Mouse (Mus musculus): ENCODE measurements at regions not wholly inside any gene's neighbourhood (a gene's known extent, or its start where the extent isn't known, plus 50 kb on each side); places are given as distances from the start of the nearest gene placed in this dataset.

DNA sequence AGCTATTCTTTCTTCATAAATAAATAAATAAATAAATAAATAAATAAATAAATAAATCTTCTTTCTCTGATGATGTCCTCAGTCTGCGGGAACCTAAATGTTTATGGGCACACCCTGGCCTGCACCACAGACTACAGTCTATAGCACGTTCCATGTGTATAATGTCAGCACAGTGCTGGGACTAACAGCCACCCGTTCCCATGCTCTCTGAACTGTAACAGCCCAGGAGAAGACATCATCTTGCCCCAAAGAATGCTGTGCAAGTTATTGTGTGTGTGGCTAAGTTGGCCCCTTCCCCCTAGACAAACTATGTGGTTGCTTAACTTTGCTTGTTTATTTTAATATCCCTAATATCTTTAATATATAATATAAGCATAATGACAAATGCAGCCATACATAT is 123.2 kb downstream of the Snx18 start:
- no peaks in the 10 kb centered on the region for H3K27me3 ChIP-seq (replicated peaks)
- dilution Hi-C loops (cut with MboI; ENCODE audit: extremely low pct_ligation_motif_present, extremely low pct_unique_long_range_greater_than_20kb, low sequenced_read_pairs) = no loop called here
- no peak for DNase-seq (ENCODE audit: extremely low read depth)
- H3K4me2 ChIP-seq (ENCODE audit: insufficient read depth, low read depth, poor library complexity, severe bottlenecking) = no peak overlapping the region
- H3K9me3 ChIP-seq (replicated peaks; ENCODE audit: low read length) = no peaks in the 10 kb centered on the region
- TF ChIP-seq IRF4 (IDR thresholded peaks at IDR 0.05; ENCODE audit: low read depth, low read length) = no peak
- no peak for TF ChIP-seq ETS1 (conservative IDR thresholded peaks at IDR 0.05; ENCODE audit: low read depth, low read length)
- no peak for TF ChIP-seq NRF1 (IDR thresholded peaks at IDR 0.05; ENCODE audit: low read depth, low read length)
- no peak for TF ChIP-seq ELF1 (IDR thresholded peaks at IDR 0.05; ENCODE audit: low read depth, low read length)
- no peak for TF ChIP-seq RCOR1 (conservative IDR thresholded peaks at IDR 0.05; ENCODE audit: low read depth, low read length)
- TF ChIP-seq MAFK (IDR thresholded peaks at IDR 0.05; ENCODE audit: insufficient replicate concordance, low read length) = no peak
- TF ChIP-seq SMC3 (IDR thresholded peaks at IDR 0.05; ENCODE audit: low read depth, low read length) = no peak
- TF ChIP-seq BHLHE40 (IDR thresholded peaks at IDR 0.05; ENCODE audit: low read depth, low read length) = no peak
- TF ChIP-seq ZC3H11A (IDR thresholded peaks at IDR 0.05; ENCODE audit: low read depth, low read length) = no peak
- no peak for TF ChIP-seq ZMIZ1 (IDR thresholded peaks at IDR 0.05; ENCODE audit: low read depth, low read length)
- TF ChIP-seq ZNF384 (IDR thresholded peaks at IDR 0.05; ENCODE audit: low read depth, low read length) = no peak
- TF ChIP-seq UBTF (IDR thresholded peaks at IDR 0.05; ENCODE audit: low read depth, low read length) = no peak
- no peak for TF ChIP-seq EP300 (IDR thresholded peaks at IDR 0.05; ENCODE audit: low read length)
- no peak for TF ChIP-seq E2F4 (IDR thresholded peaks at IDR 0.05; ENCODE audit: insufficient replicate concordance, low read depth, low read length)
- no peak for TF ChIP-seq MXI1 (IDR thresholded peaks at IDR 0.05; ENCODE audit: low read depth, low read length)
- TF ChIP-seq NELFE (IDR thresholded peaks at IDR 0.05; ENCODE audit: low read depth, low read length) = no peak
- TF ChIP-seq GABPA (IDR thresholded peaks at IDR 0.05; ENCODE audit: insufficient replicate concordance, low read depth, low read length) = no peak
- no peak for TF ChIP-seq ZKSCAN1 (IDR thresholded peaks at IDR 0.05; ENCODE audit: borderline replicate concordance, low read depth, low read length)
- no peak for TF ChIP-seq TCF12 (IDR thresholded peaks at IDR 0.05; ENCODE audit: low read depth, low read length)
- in situ Hi-C loops (cut with MboI; ENCODE audit: low pct_ligation_motif_present, low pct_unique_long_range_greater_than_20kb, low sequenced_read_pairs) = no loop called here
- no peak overlapping the region for H3K27ac ChIP-seq (ENCODE audit: insufficient read depth, low read depth)
- no peaks in the 10 kb centered on the region for H3K79me2 ChIP-seq (replicated peaks; ENCODE audit: control insufficient read depth, extremely low read depth, insufficient read depth, poor library complexity, severe bottlenecking)
- H3K9ac ChIP-seq (ENCODE audit: insufficient read depth, low read depth) = no peak overlapping the region
- H3K4me3 ChIP-seq (replicated peaks in 1 of 3; ENCODE audit: low read depth in 2 of 3, low read length in 2 of 3, poor library complexity in 1 of 3) = no peak overlapping the region
- no peaks in the 10 kb centered on the region for H3K36me3 ChIP-seq (replicated peaks in 1 of 2; ENCODE audit: control insufficient read depth in 1 of 2, insufficient read depth in 1 of 2, low read length in 1 of 2)
- H3K4me1 ChIP-seq (ENCODE audit: control insufficient read depth in 1 of 2, insufficient read depth in 2 of 2) = peaks cover 0 to 9% of the 10 kb centered on the region in 2 experiments; a peak in 1 of 4 replicates

DNA sequence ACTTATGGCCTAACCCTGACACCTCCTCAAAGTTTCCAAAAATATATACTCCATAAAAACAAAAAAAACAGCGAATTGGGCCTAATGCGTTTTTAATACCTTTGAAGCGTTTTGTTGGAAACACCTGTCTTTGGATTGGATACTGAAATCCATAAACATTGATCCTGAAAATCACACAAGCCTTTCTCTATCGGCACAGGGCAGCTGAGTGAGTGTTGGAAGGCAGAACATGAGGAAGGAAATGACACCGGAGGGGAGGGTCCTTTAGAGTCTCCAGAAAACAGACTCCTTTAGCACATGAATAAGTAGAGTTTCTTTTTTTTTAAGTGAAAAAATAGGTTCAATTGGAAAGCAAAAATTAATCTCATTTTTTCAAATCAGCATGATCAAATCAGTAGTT is 123.7 kb downstream of the Snx18 start:
- TF ChIP-seq MAX (IDR thresholded peaks at IDR 0.05; ENCODE audit: low read length) = no peak
- no peak for TF ChIP-seq MAFK (IDR thresholded peaks at IDR 0.05; ENCODE audit: insufficient replicate concordance, low read length)
- no peak for TF ChIP-seq NELFE (IDR thresholded peaks at IDR 0.05; ENCODE audit: low read depth, low read length)
- TF ChIP-seq USF1 (IDR thresholded peaks at IDR 0.05; ENCODE audit: low read depth, low read length) = no peak
- no peak for TF ChIP-seq ELF1 (IDR thresholded peaks at IDR 0.05; ENCODE audit: low read depth, low read length)
- H3K36me3 ChIP-seq (replicated peaks in 1 of 2; ENCODE audit: control insufficient read depth in 1 of 2, insufficient read depth in 1 of 2, low read length in 1 of 2) = no peaks in the 10 kb centered on the region
- DNase-seq (ENCODE audit: extremely low read depth) = no peak
- H3K9me3 ChIP-seq (replicated peaks; ENCODE audit: low read length) = no peaks in the 10 kb centered on the region
- H3K9ac ChIP-seq (ENCODE audit: insufficient read depth, low read depth) = no peak overlapping the region
- dilution Hi-C loops (cut with MboI; ENCODE audit: extremely low pct_ligation_motif_present, extremely low pct_unique_long_range_greater_than_20kb, low sequenced_read_pairs) (no loop called here), in situ Hi-C loops (cut with MboI; ENCODE audit: low pct_ligation_motif_present, low pct_unique_long_range_greater_than_20kb, low sequenced_read_pairs) (no loop called here)
- H3K27ac ChIP-seq (ENCODE audit: insufficient read depth, low read depth) = no peak overlapping the region
- peaks cover 0 to 9% of the 10 kb centered on the region in 2 experiments; a peak in 1 of 4 replicates for H3K4me1 ChIP-seq (ENCODE audit: control insufficient read depth in 1 of 2, insufficient read depth in 2 of 2)
- no peak overlapping the region for H3K4me2 ChIP-seq (ENCODE audit: insufficient read depth, low read depth, poor library complexity, severe bottlenecking)
- H3K79me2 ChIP-seq (replicated peaks; ENCODE audit: control insufficient read depth, extremely low read depth, insufficient read depth, poor library complexity, severe bottlenecking) = no peaks in the 10 kb centered on the region
- no peaks in the 10 kb centered on the region for H3K27me3 ChIP-seq (replicated peaks)
- no peak overlapping the region for H3K4me3 ChIP-seq (replicated peaks in 1 of 3; ENCODE audit: low read depth in 2 of 3, low read length in 2 of 3, poor library complexity in 1 of 3)
